Mouse (Mus musculus) lung, embryonic 14.5 days (tissue): ENCODE results near the gene Rgl3. TPM values are rescaled to one million over a fixed set of nuclear protein-coding genes. Genes with fewer than 3 reads are reported as not detected.

Source experiments
- ATAC-seq: fragments of 200-750 bp; cut with Nextera tagmentation; 2 replicates; pipeline ENCODE4 v1.8.0; 2017; ENCODE audit warnings: mild to moderate bottlenecking, moderate TSS enrichment, moderate library complexity; ENCODE audit not compliant: insufficient read depth
- DNase-seq: peaks from one replicate; pipeline ENCODE4 v3.0.0-alpha.2; 2015
- H3K27ac ChIP-seq: fragments of 300-500 bp; sonication (generic); 2 replicates; pipeline ENCODE4 v1.5.1; 2014; ENCODE audit warnings: low read depth, mild to moderate bottlenecking, moderate library complexity
- H3K27me3 ChIP-seq: fragments of 300-500 bp; sonication (generic); 2 replicates; pipeline ENCODE4 v1.6.1; 2014; ENCODE audit warnings: low read length, control low read depth; ENCODE audit not compliant: insufficient read depth
- H3K36me3 ChIP-seq: fragments of 300-500 bp; sonication (generic); 2 replicates; pipeline ENCODE4 v1.6.1; 2014; ENCODE audit warnings: control low read depth; ENCODE audit not compliant: insufficient read depth
- H3K4me1 ChIP-seq: fragments of 300-500 bp; sonication (generic); 2 replicates; pipeline ENCODE4 v1.6.1; 2014; ENCODE audit warnings: antibody characterized with exemption, control low read depth; ENCODE audit not compliant: insufficient read depth
- H3K4me2 ChIP-seq: fragments of 300-500 bp; sonication (generic); 2 replicates; pipeline ENCODE4 v1.6.1; 2014; ENCODE audit warnings: mild to moderate bottlenecking
- H3K4me3 ChIP-seq: fragments of 300-500 bp; sonication (generic); 2 replicates; pipeline ENCODE4 v1.5.1; 2014; ENCODE audit warnings: low read depth, low read length
- H3K9ac ChIP-seq: fragments of 300-500 bp; sonication (generic); 2 replicates; pipeline ENCODE4 v1.6.1; 2014
- H3K9me3 ChIP-seq: fragments of 300-500 bp; sonication (generic); 2 replicates; pipeline ENCODE4 v1.6.1; 2016; ENCODE audit warnings: low read depth, low read length, control low read depth
- CTCF ChIP-seq: IDR thresholded peaks from 2 replicates; pipeline ENCODE4 v1.5.1; 2016; ENCODE audit warnings: antibody characterized with exemption, low read depth
- WGBS: fragments of 180-500 bp; shearing (Covaris S2); extraction: QIAGEN DNeasy Blood & Tissue Kit; methylation state at CpG from one replicate; pipeline ENCODE4 v1.1.7; 2014; 5-methylcytosine and 5-hydroxymethylcytosine counted together
- polyA plus RNA-seq: library from polyadenylated mRNA; unstranded; fragments of >200 nt; fragmentation: Nextera tagmentation; extraction: Ambion mirVana; gene quantifications from 2 replicates; pipeline ENCODE4 v1.2.1, GENCODE M21; 2014

Rgl3 gene
- polyA plus RNA-seq, 1 experiment from 2014 or later = 5.5 TPM

- no peak overlapping the region for H3K27ac ChIP-seq
- peaks cover 36% of the 10 kb centered on the region for H3K36me3 ChIP-seq
- no peaks in the 10 kb centered on the region for H3K4me1 ChIP-seq
- 65% methylated on average over 10 of the region's 10 CpGs for WGBS
- ATAC-seq (no peak), DNase-seq (no peak)
- H3K4me3 ChIP-seq = no peak overlapping the region
- TF ChIP-seq CTCF = no peak
- no peaks in the 10 kb centered on the region for H3K27me3 ChIP-seq
- no peaks in the 10 kb centered on the region for H3K9me3 ChIP-seq
- H3K4me2 ChIP-seq = no peak overlapping the region
- H3K9ac ChIP-seq = no peak overlapping the region
Observed at GRCm38 (mm10) chr9:22016245-22016644, 27.0 kb upstream of the Rgl3 start.

DNA sequence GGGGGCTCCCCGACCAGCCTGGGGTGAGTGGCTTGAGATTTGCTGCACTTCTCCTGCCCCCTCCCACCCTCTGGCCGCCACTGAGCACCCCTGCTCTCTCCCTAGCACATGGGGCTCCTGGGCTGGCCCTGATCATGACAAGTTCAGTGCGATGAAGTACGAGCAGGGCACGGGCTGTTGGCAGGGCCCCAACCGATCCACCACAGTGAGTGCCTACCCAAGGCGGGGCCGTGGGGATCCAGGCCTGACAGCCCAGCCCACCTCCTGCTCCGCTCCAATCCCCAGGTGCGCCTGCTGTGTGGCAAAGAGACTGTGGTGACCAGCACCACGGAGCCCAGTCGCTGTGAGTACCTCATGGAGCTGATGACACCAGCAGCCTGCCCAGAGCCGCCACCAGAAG is 23.5 kb upstream of the Rgl3 start:
- TF ChIP-seq CTCF = no peak
- DNase-seq (no peak), ATAC-seq (no peak)
- H3K4me1 ChIP-seq = no peaks in the 10 kb centered on the region
- no peak overlapping the region for H3K4me3 ChIP-seq
- H3K9ac ChIP-seq = no peak overlapping the region
- no peaks in the 10 kb centered on the region for H3K27me3 ChIP-seq
- 88% methylated on average over 13 of the region's 13 CpGs for WGBS
- no peaks in the 10 kb centered on the region for H3K9me3 ChIP-seq
- H3K36me3 ChIP-seq = peaks cover 71% of the 10 kb centered on the region
- no peak overlapping the region for H3K27ac ChIP-seq
- no peak overlapping the region for H3K4me2 ChIP-seq

GRCm38 (mm10) chr9:22011055-22011454 is 21.8 kb upstream of the Rgl3 start:
- Histone ChIP-seq H3K27me3 (no peaks in the 10 kb centered on the region), H3K9ac (no peak overlapping the region), H3K36me3 (peaks cover 88% of the 10 kb centered on the region), H3K27ac (no peak overlapping the region), H3K4me2 (no peak overlapping the region), H3K4me1 (no peaks in the 10 kb centered on the region), H3K9me3 (no peaks in the 10 kb centered on the region), H3K4me3 (no peak overlapping the region)
- peak; percentile 40; the same call in 1 of the 2 replicates for ATAC-seq
- TF ChIP-seq CTCF = no peak
- WGBS = 84% methylated on average over 5 of the region's 5 CpGs
- no peak for DNase-seq

DNA sequence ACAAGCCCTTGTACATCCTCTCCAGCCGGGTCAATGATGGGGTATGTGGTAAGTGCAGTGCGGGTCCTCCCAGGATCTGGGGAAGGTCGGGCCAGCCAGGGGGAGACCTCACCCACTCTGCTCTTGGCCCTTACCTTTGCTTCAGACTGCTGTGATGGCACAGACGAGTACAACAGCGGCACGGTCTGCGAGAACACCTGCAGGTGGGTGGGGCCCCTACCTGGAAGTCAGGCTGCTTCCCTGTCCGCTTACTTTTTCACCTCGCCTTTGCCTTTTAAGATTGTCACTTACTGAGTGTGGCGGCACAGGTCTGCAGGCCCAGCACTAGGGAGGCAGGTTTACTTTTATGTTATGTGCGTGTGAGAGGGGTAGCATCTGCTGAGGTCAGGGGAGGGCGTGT is 15.3 kb upstream of the Rgl3 start:
- Histone ChIP-seq H3K4me2 (0 out of 2 replicates have a peak overlapping the region, but pooled peaks have one; percentile 79), H3K4me3 (no peak overlapping the region), H3K27me3 (no peaks in the 10 kb centered on the region), H3K9me3 (no peaks in the 10 kb centered on the region), H3K27ac (no peak overlapping the region), H3K9ac (no peak overlapping the region), H3K4me1 (peaks cover 7% of the 10 kb centered on the region), H3K36me3 (peaks cover 52% of the 10 kb centered on the region)
- no peak for ATAC-seq
- WGBS = 85% methylated on average over 12 of the region's 12 CpGs
- DNase-seq = no peak
- TF ChIP-seq CTCF = no peak

DNA sequence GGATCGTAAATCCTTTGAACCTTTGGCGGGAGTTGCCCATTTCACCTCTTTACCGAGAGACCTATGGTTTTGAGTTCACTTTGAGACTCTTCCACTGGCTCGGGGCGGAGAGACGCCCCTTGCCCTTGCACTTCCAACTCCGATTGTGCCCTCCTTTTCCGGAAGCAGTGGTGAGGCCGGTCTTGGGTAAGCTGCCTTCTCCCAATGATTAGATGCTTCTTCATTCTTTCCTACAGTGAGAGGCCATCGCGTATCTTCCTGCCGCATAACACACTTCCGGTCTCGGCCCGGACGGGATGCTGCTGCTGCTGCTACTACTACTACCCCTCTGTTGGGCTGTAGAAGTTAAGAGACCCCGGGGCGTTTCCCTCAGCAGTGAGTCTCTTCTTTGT is 13.9 kb upstream of the Rgl3 start:
- H3K36me3 ChIP-seq = peaks cover 38% of the 10 kb centered on the region
- under 1% methylated on average over 18 of the region's 18 CpGs for WGBS
- H3K9ac ChIP-seq = peak overlapping the region; percentile 68
- DNase-seq = peak; percentile 61
- H3K9me3 ChIP-seq = no peaks in the 10 kb centered on the region
- no peak for TF ChIP-seq CTCF
- peak overlapping the region; percentile 34; the same call in 1 of the 2 replicates for H3K27ac ChIP-seq
- no peaks in the 10 kb centered on the region for H3K27me3 ChIP-seq
- peak; percentile 10 for ATAC-seq
- H3K4me1 ChIP-seq = peaks cover 7% of the 10 kb centered on the region
- H3K4me3 ChIP-seq = peak overlapping the region; percentile 76
- H3K4me2 ChIP-seq = peak overlapping the region; percentile 79

- H3K4me2 ChIP-seq = peak within 1 kb of the TSS; percentile 79
- H3K9me3 ChIP-seq = no peaks in the 10 kb centered on the region
- DNase-seq (peak; percentile 99), ATAC-seq (peak; percentile 100)
- H3K27ac ChIP-seq = peak within 1 kb of the TSS; percentile 34; the same call in 1 of the 2 replicates
- WGBS = 6% methylated on average over 57 of the region's 57 CpGs
- H3K9ac ChIP-seq = peak within 1 kb of the TSS; percentile 68
- no peaks in the 10 kb centered on the region for H3K27me3 ChIP-seq
- no peak for TF ChIP-seq CTCF
- H3K4me3 ChIP-seq = peak within 1 kb of the TSS; percentile 76
- H3K4me1 ChIP-seq = peaks cover 7% of the 10 kb centered on the region
- peaks cover 31% of the 10 kb centered on the region for H3K36me3 ChIP-seq
Observed at GRCm38 (mm10) chr9:22002194-22003162, 13.2 kb upstream of the Rgl3 start, which contains the start of the genes Ccdc151 and Prkcsh. Gene Ccdc151, minus strand, starts transcription at chr9:22002634. Gene Prkcsh, plus strand, starts transcription at chr9:22002806.

- Histone ChIP-seq H3K27ac (no peak overlapping the region), H3K4me1 (peaks cover 7% of the 10 kb centered on the region), H3K4me2 (peak overlapping the region; percentile 79; the same call in 1 of the 2 replicates), H3K9ac (no peak overlapping the region), H3K9me3 (no peaks in the 10 kb centered on the region), H3K27me3 (no peaks in the 10 kb centered on the region), H3K4me3 (no peak overlapping the region), H3K36me3 (peaks cover 23% of the 10 kb centered on the region)
- DNase-seq = no peak
- WGBS = 84% methylated on average over 4 of the region's 4 CpGs
- ATAC-seq = no peak
- no peak for TF ChIP-seq CTCF
Observed at GRCm38 (mm10) chr9:22001633-22002032, 12.4 kb upstream of the Rgl3 start.
